Mouse (Mus musculus): Measurements from ENCODE around the gene Dvl3.

The Dvl3 gene

GRCm38 (mm10) chr16:20497980-20498676, 18.7 kb upstream of the Dvl3 start:
- no peak for DNase-seq (ENCODE audit: low spot score)

GRCm38 (mm10) chr16:20498677-20499475, 17.9 kb upstream of the Dvl3 start, which contains the start of gene Eif2b5:
Gene Eif2b5 (plus strand): TSS chr16:20498817.
- peak; percentile 84 for DNase-seq (ENCODE audit: low spot score)

GRCm38 (mm10) chr16:20506000-20506399, 10.8 kb upstream of the Dvl3 start:
- no peak for DNase-seq (ENCODE audit: low spot score)

- DNase-seq (ENCODE audit: low spot score), result peak; percentile 22
Measured at GRCm38 (mm10) chr16:20509349-20509748, 7.4 kb upstream of the Dvl3 start.

- DNase-seq (ENCODE audit: low spot score), result no peak
Measured at GRCm38 (mm10) chr16:20511277-20511847, 5.4 kb upstream of the Dvl3 start.

GRCm38 (mm10) chr16:20516032-20516431, 750 bp upstream of the Dvl3 start:
- no peak for DNase-seq (ENCODE audit: low spot score)

GRCm38 (mm10) chr16:20517216-20517615, 434 bp downstream of the Dvl3 start:
- DNase-seq (ENCODE audit: low spot score), result peak; percentile 21

GRCm38 (mm10) chr16:20517701-20518374, 1.1 kb downstream of the Dvl3 start:
- DNase-seq (ENCODE audit: low spot score), result peak; percentile 20

- DNase-seq (ENCODE audit: low spot score), result no peak
Measured at GRCm38 (mm10) chr16:20523886-20524285, 7.1 kb downstream of the Dvl3 start.

- no peak for DNase-seq (ENCODE audit: low spot score)
Measured at GRCm38 (mm10) chr16:20528779-20529178, 12.0 kb downstream of the Dvl3 start.

GRCm38 (mm10) chr16:20529375-20529774, 12.6 kb downstream of the Dvl3 start:
- DNase-seq (ENCODE audit: low spot score), result no peak

- DNase-seq (ENCODE audit: low spot score), result no peak
Measured at GRCm38 (mm10) chr16:20530941-20531340, 14.2 kb downstream of the Dvl3 start.

- no peak for DNase-seq (ENCODE audit: low spot score)
Measured at GRCm38 (mm10) chr16:20534617-20535295, 18.0 kb downstream of the Dvl3 start.

- DNase-seq (ENCODE audit: low spot score), result peak; percentile 97
Measured at GRCm38 (mm10) chr16:20535296-20536080, 18.7 kb downstream of the Dvl3 start, which contains the start of gene Ap2m1. Gene Ap2m1 (plus strand): TSS chr16:20535478.

- no peak for DNase-seq (ENCODE audit: low spot score)
Measured at GRCm38 (mm10) chr16:20536081-20536665, 19.4 kb downstream of the Dvl3 start.

- DNase-seq (ENCODE audit: low spot score), result peak; percentile 70
Measured at GRCm38 (mm10) chr16:20537071-20537471, 20.3 kb downstream of the Dvl3 start.

GRCm38 (mm10) chr16:20537601-20538320, 21.0 kb downstream of the Dvl3 start:
- DNase-seq (ENCODE audit: low spot score), result no peak

GRCm38 (mm10) chr16:20539649-20540048, 22.9 kb downstream of the Dvl3 start:
- no peak for DNase-seq (ENCODE audit: low spot score)

GRCm38 (mm10) chr16:20540438-20540837, 23.7 kb downstream of the Dvl3 start:
- no peak for DNase-seq (ENCODE audit: low spot score)

- no peak for DNase-seq (ENCODE audit: low spot score)
Measured at GRCm38 (mm10) chr16:20545696-20546095, 28.9 kb downstream of the Dvl3 start.
